Mouse (Mus musculus) pancreas, adult 10 weeks (tissue): ENCODE measurements around the gene Tvp23a. TPM values are rescaled to one million over a fixed set of nuclear protein-coding genes. Genes with fewer than 3 reads are reported as not detected.

ENCODE experiments used
- polyA plus RNA-seq: library from polyadenylated mRNA; stranded (reverse); fragments of 350-450 nt; fragmentation: Illumina TruSeq; extraction: RNeasy Lipid Tissue Mini Kit (QIAGEN cat#74804); gene quantifications from one replicate; pipeline ENCODE4 v1.2.3, GENCODE M21; 2015; ENCODE audit warnings: low read depth, low replicate concordance; ENCODE audit not compliant: insufficient read depth

Tvp23a gene
- polyA plus RNA-seq: 0.41 TPM

DNA sequence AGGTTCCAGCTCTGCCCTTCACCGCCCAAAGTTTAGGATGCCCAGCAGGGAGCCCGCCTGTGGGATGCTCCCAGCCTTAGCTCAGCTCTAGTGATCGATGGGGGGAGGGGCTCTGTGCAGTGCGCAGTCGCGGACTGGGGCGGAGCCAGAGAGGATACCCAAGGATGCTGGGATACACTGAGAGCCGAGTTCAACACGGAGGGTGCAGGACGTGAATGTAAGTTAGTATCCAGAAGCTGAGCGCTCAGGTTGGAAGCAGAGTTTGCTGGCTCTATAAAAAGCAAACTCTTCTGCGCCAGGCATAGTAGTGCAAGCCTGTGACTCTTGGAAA, at the start of gene Tvp23a:
Gene Tvp23a (minus strand): TSS at position 99 of the 331 bp plus-strand sequence.

GRCm38 (mm10) chr16:10479857-10480256, 32.7 kb upstream of the Tvp23a start, which contains the start of gene Ciita:
Ciita (plus strand) TSS chr16:10480059.

GRCm38 (mm10) chr16:10411764-10412746, 35.1 kb downstream of the Tvp23a start, which contains the start of gene Nubp1:
Nubp1 (plus strand) TSS chr16:10411948.

DNA sequence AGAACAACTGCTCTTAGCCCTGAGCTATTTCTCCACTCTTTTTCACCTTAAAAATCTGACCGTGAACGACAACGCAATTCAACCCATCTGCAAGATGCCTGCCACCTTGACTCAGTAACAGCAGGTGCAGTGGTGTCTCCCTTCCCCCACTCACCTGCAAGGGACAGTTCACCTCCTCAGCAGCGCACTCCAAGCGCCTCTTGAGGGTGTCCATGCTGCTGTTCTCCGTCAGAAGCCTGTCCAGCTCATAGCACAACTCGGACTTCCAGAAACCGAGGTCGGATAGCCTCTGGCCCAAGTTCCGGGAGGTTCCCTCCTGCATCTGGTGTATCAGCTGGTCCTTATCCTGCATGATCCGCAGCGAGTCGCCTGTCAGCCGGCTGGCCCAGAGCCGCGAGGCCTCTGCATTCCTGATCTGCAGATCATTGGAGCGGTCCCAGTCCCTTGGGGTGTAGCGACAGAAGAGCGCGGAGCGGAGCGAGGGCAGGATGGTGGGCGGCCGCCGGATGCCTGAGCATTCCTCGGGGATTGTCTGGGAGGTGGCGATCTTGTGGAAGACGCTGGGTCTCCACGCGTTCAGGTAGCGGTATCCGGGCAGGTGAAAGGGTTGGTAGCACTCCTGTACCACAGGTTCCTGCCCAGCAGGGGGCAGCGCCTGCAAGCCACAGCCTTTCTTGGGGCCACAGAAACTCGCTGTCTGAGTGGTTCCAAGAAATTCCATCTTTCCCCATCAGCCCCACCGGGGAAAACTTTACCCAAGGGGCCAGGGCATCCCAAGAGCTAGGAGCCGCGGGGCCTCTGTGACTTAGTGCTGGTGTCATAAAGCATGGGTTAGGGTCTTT, 52.2 kb downstream of the Tvp23a start, which contains the start of gene Tekt5:
Gene Tekt5 (minus strand): TSS at position 792 of the 842 bp plus-strand sequence.

Other genes starting within 250 kb of the Tvp23a start
- gene Emp2, start 133.4 kb downstream of the Tvp23a start, polyA plus RNA-seq: 14.7 TPM
- gene Tekt5, start 51.9 kb downstream of the Tvp23a start, polyA plus RNA-seq: not detected
- gene Nubp1, start 35.4 kb downstream of the Tvp23a start, polyA plus RNA-seq: 5.4 TPM
- 0.17 TPM for gene Ciita, start 32.7 kb upstream of the Tvp23a start, polyA plus RNA-seq
- 24.7 TPM for gene Dexi, start 95.7 kb upstream of the Tvp23a start, polyA plus RNA-seq
- 3.0 TPM for gene Clec16a, start 98.0 kb upstream of the Tvp23a start, polyA plus RNA-seq